Mouse (Mus musculus) brain, embryonic 18.5 days (tissue): ENCODE data around the gene Pgm1.
A peak's percentile ranks its signal among the peaks of the same experiment; 100 is the strongest.

ENCODE experiments used
- DNase-seq: peaks from one replicate; pipeline ENCODE4 v3.0.0-alpha.2; 2012; ENCODE audit warnings: low read depth, low spot score

The Pgm1 gene

DNA sequence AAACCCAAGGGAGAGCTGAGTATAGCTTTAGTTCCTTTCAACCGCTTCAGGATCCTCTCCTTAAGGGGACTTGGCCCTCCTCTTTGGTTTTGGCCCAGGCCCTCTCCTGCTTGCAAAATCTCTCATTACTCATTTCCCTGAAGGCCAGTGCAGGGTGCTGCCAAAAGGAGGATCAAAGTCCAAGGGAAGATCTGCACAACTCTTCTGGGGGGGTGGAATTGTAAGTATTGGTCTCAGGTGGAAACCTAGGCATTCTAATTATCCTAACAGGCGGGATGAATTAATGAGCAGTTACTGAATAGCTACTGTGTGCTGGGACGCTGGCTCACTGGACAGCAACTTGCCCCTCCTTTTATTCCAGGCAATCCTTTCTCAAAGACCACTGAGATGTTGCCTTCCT, 82.3 kb downstream of the Pgm1 start:
- DNase-seq = no peak

DNA sequence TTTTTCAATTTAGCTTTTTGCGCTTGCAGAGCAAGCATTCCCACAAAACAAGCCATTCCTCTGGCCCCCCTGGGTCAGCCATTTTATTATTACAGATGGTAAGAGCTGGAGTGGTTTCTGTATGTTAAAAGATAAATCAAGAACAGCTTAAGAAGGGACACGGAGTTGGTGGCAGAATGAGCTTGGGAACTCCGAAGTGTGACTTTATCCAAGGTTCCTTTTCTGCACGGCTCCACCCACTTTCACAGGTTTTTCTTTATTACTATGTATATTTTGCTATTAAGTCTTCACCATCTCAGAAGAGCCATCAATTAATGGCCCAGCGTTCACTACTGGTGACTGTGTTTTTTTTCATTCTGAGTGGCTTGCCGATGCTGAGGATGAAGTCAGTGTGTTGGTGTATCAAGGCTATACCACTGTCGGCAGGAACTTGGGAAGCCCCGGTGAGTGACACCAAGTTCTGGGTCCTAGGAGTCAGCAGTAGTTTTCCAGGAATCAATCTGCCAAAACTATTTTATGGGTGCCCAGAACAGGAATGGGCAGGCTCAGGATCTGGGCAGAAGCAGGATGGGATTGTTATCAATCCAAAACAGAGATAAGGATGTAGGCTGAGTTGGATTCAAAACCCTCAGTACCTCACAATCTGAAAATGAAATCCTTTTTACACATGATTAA, 83.3 kb downstream of the Pgm1 start:
- no peak for DNase-seq

DNA sequence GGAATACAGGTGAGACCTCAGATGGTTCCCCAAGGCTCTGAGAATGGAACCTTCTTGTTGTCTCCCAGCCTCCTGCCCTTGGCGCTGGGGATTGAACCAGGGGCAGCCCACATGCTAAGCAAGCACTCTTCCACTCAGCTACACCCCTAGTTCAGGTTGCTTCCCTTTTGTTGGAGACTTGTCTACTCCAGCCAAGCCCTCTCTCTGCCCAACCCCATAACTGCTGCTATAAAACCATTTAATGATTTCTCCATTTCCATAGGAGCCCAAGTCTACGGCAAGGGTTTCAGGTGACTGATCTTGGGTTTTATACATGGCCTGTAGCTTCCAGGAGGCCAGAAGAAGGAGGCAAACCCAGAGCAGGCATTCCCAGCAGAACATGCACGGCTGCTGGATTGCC, 98.6 kb downstream of the Pgm1 start:
- DNase-seq = no peak

DNA sequence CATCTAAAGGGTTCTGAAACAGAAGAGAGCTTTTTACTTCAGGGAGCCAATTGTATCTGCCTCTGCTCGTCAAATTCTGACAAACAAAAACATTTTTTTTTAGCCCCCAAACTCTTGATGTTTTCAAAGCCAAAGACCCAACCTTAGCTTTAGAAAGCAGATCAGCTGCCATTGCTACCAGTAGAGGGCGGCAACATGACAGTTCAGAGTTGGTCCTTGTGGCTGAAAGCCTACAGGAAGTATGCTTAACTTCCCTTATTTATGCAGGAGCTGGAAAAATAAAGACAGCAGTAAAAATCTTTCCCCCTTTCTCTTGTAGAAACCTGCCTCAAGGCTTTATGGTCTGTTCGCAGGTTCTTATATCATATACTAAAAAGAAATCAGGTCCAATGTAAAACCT, 99.4 kb downstream of the Pgm1 start:
- DNase-seq = peak; percentile 37

DNA sequence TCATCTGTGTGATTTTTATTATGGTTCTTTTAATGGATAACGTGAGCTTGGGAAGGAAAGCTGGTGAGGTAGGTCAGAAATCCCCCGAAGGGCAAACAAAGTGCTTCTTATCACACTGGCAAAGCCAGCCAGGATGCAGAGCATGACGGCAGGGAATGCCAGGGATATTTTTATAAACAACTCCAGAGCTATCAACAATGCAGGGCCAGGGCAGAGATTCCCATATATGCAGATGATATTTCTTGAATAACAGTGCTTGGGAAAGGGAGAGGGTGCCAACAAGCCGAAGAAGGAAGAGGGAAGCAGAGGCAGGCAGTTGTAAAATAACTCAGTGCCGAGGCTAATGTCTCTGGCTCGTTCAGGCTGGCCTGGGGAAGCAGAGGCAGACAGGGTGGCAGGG, 102.1 kb downstream of the Pgm1 start:
- no peak for DNase-seq

DNA sequence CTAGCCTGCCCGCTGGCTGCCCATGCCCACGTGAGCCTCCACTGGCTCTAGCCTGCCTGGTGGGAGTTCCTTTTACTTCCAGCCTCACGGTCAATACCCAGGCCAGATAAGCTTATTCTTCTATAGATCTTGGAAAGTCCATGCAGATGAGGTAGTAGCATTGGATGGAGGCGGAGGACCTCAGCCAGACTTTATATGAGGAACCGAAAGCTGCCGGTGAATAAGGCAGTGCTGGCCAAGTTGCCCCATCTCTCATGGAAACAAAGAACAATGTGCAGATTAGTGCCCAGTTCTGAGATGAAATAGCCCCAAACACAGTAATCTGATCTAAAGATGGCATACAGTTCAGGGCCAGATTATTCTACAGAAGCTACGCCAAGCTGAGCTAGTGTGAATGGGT, 103.4 kb downstream of the Pgm1 start:
- DNase-seq = no peak

DNA sequence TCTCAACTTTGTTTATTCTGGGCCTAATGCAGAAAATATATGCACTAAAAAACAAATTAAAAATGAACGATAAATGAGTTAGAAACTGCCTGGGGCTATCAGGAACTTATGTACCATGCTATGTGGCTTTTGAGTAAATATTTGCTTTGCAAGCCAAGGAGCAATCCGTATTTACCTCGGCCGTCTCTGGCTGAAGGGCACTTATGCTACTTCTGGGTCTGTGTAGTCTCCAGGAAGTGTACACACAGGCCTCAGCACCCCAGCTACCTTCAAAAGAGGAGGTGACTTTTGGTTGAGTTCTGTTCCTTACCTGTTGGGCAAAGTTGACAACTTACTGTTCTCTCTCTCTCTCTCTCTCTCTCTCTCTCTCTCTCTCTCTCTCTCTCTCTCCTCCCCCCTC, 104.7 kb downstream of the Pgm1 start:
- DNase-seq = no peak

DNA sequence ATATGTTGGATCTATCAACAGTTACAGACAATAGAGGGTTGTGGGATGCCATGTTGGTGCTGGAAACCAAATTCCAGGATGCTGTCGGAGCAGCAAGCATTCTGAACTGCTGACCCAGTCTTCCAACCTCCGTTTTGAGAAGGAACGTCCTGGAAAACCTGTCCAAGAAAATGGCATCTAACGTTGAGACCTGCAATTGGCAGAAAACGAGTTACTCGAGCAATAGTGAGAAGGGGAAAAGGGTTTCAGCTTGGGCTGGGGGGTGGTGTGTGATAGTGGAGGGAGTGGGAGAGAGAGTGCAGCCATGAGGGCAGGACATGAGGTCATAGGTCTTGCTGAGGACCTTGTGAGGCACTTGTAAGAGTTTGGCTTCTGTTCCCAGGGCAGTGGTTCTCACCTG, 105.8 kb downstream of the Pgm1 start:
- no peak for DNase-seq

DNA sequence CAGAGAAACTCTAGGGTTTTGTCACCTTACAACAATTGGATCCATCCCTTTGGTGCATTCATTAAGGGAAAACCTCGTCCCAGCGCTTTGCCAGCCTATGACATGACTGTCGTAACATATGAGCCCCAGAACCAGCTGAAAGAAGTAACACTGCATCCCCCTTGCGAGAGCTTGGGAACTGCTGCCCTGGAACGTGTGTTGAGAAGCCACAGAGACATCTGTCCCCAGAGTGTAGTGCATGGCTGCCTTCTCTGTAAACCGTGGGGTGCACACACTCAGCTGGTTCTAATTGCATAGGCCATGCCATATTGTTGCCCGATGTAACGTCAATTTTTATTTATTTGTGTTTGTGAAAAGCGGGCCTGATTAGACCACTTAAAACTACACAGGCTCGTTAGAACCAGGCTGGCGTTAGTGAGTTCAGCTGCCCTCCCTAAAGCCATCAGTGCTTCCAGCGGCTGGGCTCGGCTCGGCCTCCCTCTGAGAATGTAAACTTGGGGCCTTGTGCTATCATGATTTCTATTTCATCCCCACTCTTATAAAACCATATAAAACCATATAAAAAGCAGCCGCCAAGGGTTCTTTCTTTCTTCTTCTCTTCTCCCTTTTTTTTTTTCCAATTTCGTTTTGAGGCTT, 106.8 kb downstream of the Pgm1 start:
- DNase-seq = no peak
